Mouse (Mus musculus): ENCODE results near the gene Siah1a.
A peak's percentile ranks its signal among the peaks of the same experiment; 100 is the strongest.

Gene Siah1a

GRCm38 (mm10) chr8:86745221-86745934, at the start of gene Siah1a, which contains the start of gene Gm10638:
TSS of gene Siah1a (minus strand) at chr8:86745934.
TSS of gene Gm10638 (plus strand) at chr8:86745699.
- DNase-seq = peak; percentile 66

- no peak for DNase-seq
Observed at GRCm38 (mm10) chr8:86794716-86795115, 49.0 kb upstream of the Siah1a start.

GRCm38 (mm10) chr8:86791542-86791941, 45.8 kb upstream of the Siah1a start:
- peak; percentile 24 for DNase-seq

- no peak for DNase-seq
Observed at GRCm38 (mm10) chr8:86789576-86789975, 43.8 kb upstream of the Siah1a start.

- DNase-seq = no peak
Observed at GRCm38 (mm10) chr8:86787891-86788420, 42.2 kb upstream of the Siah1a start.

- no peak for DNase-seq
Observed at GRCm38 (mm10) chr8:86786498-86786897, 40.8 kb upstream of the Siah1a start.

- no peak for DNase-seq
Observed at GRCm38 (mm10) chr8:86781094-86781493, 35.4 kb upstream of the Siah1a start.

- no peak for DNase-seq
Observed at GRCm38 (mm10) chr8:86779207-86779606, 33.5 kb upstream of the Siah1a start.

- DNase-seq = peak; percentile 45
Observed at GRCm38 (mm10) chr8:86769945-86770715, 24.4 kb upstream of the Siah1a start.

- no peak for DNase-seq
Observed at GRCm38 (mm10) chr8:86768499-86768898, 22.8 kb upstream of the Siah1a start.

GRCm38 (mm10) chr8:86766548-86767211, 20.9 kb upstream of the Siah1a start:
- peak; percentile 67 for DNase-seq

GRCm38 (mm10) chr8:86765669-86766068, 19.9 kb upstream of the Siah1a start:
- no peak for DNase-seq

- DNase-seq = no peak
Observed at GRCm38 (mm10) chr8:86765155-86765554, 19.4 kb upstream of the Siah1a start.

GRCm38 (mm10) chr8:86762806-86763205, 17.1 kb upstream of the Siah1a start:
- no peak for DNase-seq

GRCm38 (mm10) chr8:86760746-86761145, 15.0 kb upstream of the Siah1a start:
- no peak for DNase-seq

- no peak for DNase-seq
Observed at GRCm38 (mm10) chr8:86759090-86759491, 13.4 kb upstream of the Siah1a start.

- DNase-seq = no peak
Observed at GRCm38 (mm10) chr8:86758651-86759050, 12.9 kb upstream of the Siah1a start.

- DNase-seq = peak; percentile 62
Observed at GRCm38 (mm10) chr8:86756948-86757733, 11.4 kb upstream of the Siah1a start.

- no peak for DNase-seq
Observed at GRCm38 (mm10) chr8:86749842-86750241, 4.1 kb upstream of the Siah1a start.

- peak; percentile 15 for DNase-seq
Observed at GRCm38 (mm10) chr8:86746511-86746910, 777 bp upstream of the Siah1a start.

- DNase-seq = peak; percentile 92
Observed at GRCm38 (mm10) chr8:86745935-86746441, 254 bp upstream of the Siah1a start.

Data from kidney, adult 11 months (tissue).